Mouse (Mus musculus) spleen, adult 2 months (tissue): ENCODE data around the gene Rad51b. TPM values are rescaled to one million over a fixed set of nuclear protein-coding genes. Genes with fewer than 3 reads are reported as not detected.

Experiments used
- DNase-seq, 2 experiments: peaks; one replicate each; pipeline versions ENCODE4 v3.0.0 to v3.0.0-alpha.2; 2012 to 2021; ENCODE audit warnings: low spot score in 2 of 2, low read depth in 1 of 2
- H3K27ac ChIP-seq: fragments of 200-500 bp; 2 replicates; pipeline ENCODE4 v1.5.1; 2012; ENCODE audit warnings: low read length, inconsistent platforms; ENCODE audit not compliant: insufficient read depth
- H3K27me3 ChIP-seq: fragments of 200-500 bp; 2 replicates; pipeline ENCODE4 v1.6.1; 2012; ENCODE audit warnings: mild to moderate bottlenecking, moderate library complexity, low read length, inconsistent platforms; ENCODE audit not compliant: control insufficient read depth, insufficient read depth
- H3K36me3 ChIP-seq: fragments of 200-500 bp; 2 replicates; pipeline ENCODE4 v1.6.1; 2012; ENCODE audit warnings: mild to moderate bottlenecking, low read length, inconsistent platforms; ENCODE audit not compliant: control insufficient read depth, insufficient read depth
- H3K4me1 ChIP-seq: fragments of 200-500 bp; 2 replicates; pipeline ENCODE4 v1.6.1; 2011; ENCODE audit warnings: inconsistent platforms; ENCODE audit not compliant: control insufficient read depth, insufficient read depth, insufficient read length
- H3K4me3 ChIP-seq: fragments of 200-500 bp; 2 replicates; pipeline ENCODE4 v1.5.1; 2011; ENCODE audit warnings: mild to moderate bottlenecking, inconsistent platforms; ENCODE audit not compliant: insufficient read depth, insufficient read length; ENCODE audit errors: extremely low read depth
- CTCF ChIP-seq: fragments of 200-500 bp; IDR thresholded peaks from 2 replicates; pipeline ENCODE4 v1.5.1; 2011; ENCODE audit warnings: mild to moderate bottlenecking, inconsistent platforms; ENCODE audit not compliant: insufficient read depth, insufficient read length, insufficient replicate concordance; ENCODE audit errors: extremely low read depth
- POLR2A ChIP-seq: fragments of 200-500 bp; IDR thresholded peaks from 2 replicates; pipeline ENCODE4 v1.6.1; 2011; ENCODE audit warnings: low read depth, low read length, inconsistent platforms
- WGBS: fragments of 180-500 bp; shearing (Covaris S2); methylation state at CpG from one replicate; pipeline ENCODE4 v1.1.7; 2018; 5-methylcytosine and 5-hydroxymethylcytosine counted together
- polyA plus RNA-seq: library from polyadenylated mRNA; depleted of rRNA; stranded (reverse); fragments of >200 nt; gene quantifications from 2 replicates; pipeline ENCODE4 v1.2.3, GENCODE M21; 2012

The Rad51b gene
- polyA plus RNA-seq, 1 experiment, result 0.26 TPM

- Histone ChIP-seq H3K4me1 (no peaks in the 10 kb centered on the region), H3K4me3 (no peak overlapping the region), H3K36me3 (no peaks in the 10 kb centered on the region), H3K27ac (no peak overlapping the region), H3K27me3 (no peaks in the 10 kb centered on the region)
- TF ChIP-seq POLR2A (no peak), CTCF (no peak)
- DNase-seq, result no peak
- 84% methylated on average over 1 of the region's 1 CpGs for WGBS
Measured at GRCm38 (mm10) chr12:79522374-79522773, 225.3 kb downstream of the Rad51b start.

- no peak for DNase-seq
- 83% methylated on average over 14 of the region's 14 CpGs for WGBS
- no peaks in the 10 kb centered on the region for H3K4me1 ChIP-seq
- TF ChIP-seq POLR2A, result no peak
- TF ChIP-seq CTCF, result no peak
- H3K4me3 ChIP-seq, result no peak overlapping the region
- no peaks in the 10 kb centered on the region for H3K36me3 ChIP-seq
- H3K27me3 ChIP-seq, result no peaks in the 10 kb centered on the region
- H3K27ac ChIP-seq, result no peak overlapping the region
Measured at GRCm38 (mm10) chr12:79524941-79525871, 228.1 kb downstream of the Rad51b start.

- Histone ChIP-seq H3K27me3 (no peaks in the 10 kb centered on the region), H3K4me3 (no peak overlapping the region), H3K27ac (no peak overlapping the region), H3K4me1 (no peaks in the 10 kb centered on the region), H3K36me3 (no peaks in the 10 kb centered on the region)
- WGBS, result 93% methylated on average over 8 of the region's 8 CpGs
- TF ChIP-seq POLR2A (no peak), CTCF (no peak)
- no peak for DNase-seq
Measured at GRCm38 (mm10) chr12:79525872-79526271, 228.8 kb downstream of the Rad51b start.

GRCm38 (mm10) chr12:79527222-79527621, 230.1 kb downstream of the Rad51b start:
- DNase-seq, result no peak
- no peak overlapping the region for H3K27ac ChIP-seq
- H3K27me3 ChIP-seq, result no peaks in the 10 kb centered on the region
- WGBS, result 91% methylated on average over 3 of the region's 3 CpGs
- no peaks in the 10 kb centered on the region for H3K4me1 ChIP-seq
- no peak overlapping the region for H3K4me3 ChIP-seq
- no peaks in the 10 kb centered on the region for H3K36me3 ChIP-seq
- no peak for TF ChIP-seq POLR2A
- no peak for TF ChIP-seq CTCF

- H3K27ac ChIP-seq, result no peak overlapping the region
- TF ChIP-seq CTCF (no peak), POLR2A (no peak)
- H3K36me3 ChIP-seq, result no peaks in the 10 kb centered on the region
- no peaks in the 10 kb centered on the region for H3K27me3 ChIP-seq
- H3K4me3 ChIP-seq, result no peak overlapping the region
- no peak for DNase-seq
- H3K4me1 ChIP-seq, result no peaks in the 10 kb centered on the region
- 95% methylated on average over 10 of the region's 10 CpGs for WGBS
Measured at GRCm38 (mm10) chr12:79530275-79530902, 233.3 kb downstream of the Rad51b start.

GRCm38 (mm10) chr12:79531809-79532798, 235.0 kb downstream of the Rad51b start:
- Histone ChIP-seq H3K27me3 (no peaks in the 10 kb centered on the region), H3K27ac (no peak overlapping the region), H3K36me3 (no peaks in the 10 kb centered on the region), H3K4me3 (no peak overlapping the region), H3K4me1 (no peaks in the 10 kb centered on the region)
- no peak for DNase-seq
- TF ChIP-seq CTCF (no peak), POLR2A (no peak)
- 86% methylated on average over 5 of the region's 5 CpGs for WGBS
